Mouse (Mus musculus): ENCODE data around the gene Kif1bp.

Gene Kif1bp

GRCm38 (mm10) chr10:62557736-62558135 lies 20.5 kb downstream of the Kif1bp start:
- intact Hi-C loops (cut with DNase I) = no loop called here

DNA sequence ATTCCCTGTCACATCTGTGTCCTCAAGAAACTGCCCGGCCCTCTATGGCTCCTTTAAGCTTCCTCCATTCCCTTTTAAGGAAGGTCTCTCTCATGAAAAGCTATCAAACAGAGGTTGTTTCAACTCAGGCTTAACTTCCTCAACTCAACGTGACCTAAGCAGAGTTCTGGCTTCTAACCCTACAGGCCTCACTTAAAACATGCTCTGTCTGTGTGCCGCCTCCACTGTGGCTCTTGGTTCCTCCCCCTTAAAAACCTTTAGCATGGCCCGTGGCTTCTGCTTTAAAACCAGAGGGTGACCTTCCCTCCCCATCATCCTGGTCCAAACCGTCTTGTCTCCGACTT lies 21.7 kb downstream of the Kif1bp start:
- intact Hi-C loops (cut with DNase I) = no loop called here

DNA sequence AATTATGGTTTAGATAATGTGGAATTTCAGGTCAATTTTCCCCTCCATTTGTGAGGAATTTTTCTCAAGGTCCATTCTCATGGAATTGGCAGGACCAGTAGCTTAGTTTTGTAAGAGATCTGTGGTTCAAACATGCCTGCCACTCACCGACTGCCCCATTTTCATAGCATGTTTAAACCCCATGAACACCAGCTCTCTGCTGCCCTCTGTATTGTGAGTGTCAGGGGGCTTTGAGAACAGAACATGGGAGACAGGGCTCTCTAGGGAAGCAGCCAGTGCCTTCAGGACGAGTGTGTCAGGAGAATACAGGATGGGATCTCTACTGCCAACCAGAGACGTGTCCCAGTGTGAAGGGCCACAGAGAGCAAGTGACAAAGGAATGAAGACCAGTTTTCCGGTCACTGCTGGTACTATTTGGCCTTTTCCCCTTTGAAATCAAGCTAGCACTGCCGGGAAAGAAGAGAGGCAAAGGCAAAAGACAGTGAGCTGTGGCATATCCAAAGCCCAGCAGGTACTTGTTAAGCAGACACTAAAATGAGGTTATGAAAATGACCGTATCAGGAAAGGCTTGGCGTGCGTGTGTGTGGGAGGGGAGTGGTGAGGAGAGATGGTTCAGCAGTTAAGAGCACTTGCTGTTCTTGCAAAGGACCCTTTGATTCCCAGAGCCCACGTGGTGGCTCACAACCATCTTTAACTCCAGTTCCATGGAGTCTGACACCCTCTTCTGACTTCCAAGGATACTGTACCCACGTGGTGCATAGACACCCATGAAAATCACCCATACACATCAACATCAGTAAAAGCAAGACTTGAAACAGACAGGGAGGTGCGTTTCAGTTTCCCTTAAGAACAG lies 22.3 kb downstream of the Kif1bp start:
- intact Hi-C loops (cut with DNase I) = no loop called here

DNA sequence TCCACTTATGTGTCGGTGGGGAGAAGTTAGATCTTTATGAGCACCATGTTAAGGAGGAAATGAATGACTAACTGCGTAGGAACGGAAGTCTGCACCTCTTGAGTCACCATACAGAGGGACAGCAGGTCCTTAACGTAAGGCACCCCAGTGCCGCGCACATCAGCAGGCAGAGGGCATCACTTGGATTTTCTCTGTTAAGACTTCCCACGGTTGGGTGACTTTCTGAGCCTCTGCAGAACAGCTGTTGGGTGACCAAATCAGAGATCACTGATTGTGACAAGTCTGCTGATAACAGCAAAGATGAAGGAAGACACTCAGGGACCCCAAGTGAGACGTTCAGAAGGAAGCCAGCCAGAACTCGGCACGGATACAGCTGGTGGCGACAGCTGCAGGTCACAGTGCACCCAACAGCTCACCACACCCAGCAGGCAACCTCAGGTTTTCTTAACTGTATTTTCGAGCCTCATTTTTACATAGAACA lies 24.6 kb downstream of the Kif1bp start:
- intact Hi-C loops (cut with DNase I) = loop anchor here (1.0 kb wide), 1 partner anchor 56 kb away; no protein-coding TSS in a partner anchor

GRCm38 (mm10) chr10:62550787-62551300 lies 27.4 kb downstream of the Kif1bp start:
- intact Hi-C loops (cut with DNase I) = no loop called here

GRCm38 (mm10) chr10:62549523-62550166 lies 28.6 kb downstream of the Kif1bp start:
- intact Hi-C loops (cut with DNase I) = loop anchor here (2.0 kb wide), 1 partner anchor 49 kb away; no protein-coding TSS in a partner anchor

- intact Hi-C loops (cut with DNase I) = no loop called here
These were observed 31.8 kb downstream of the Kif1bp start for GRCm38 (mm10) chr10:62546441-62546840.

- intact Hi-C loops (cut with DNase I) = no loop called here
These were observed 32.5 kb downstream of the Kif1bp start for GRCm38 (mm10) chr10:62545759-62546158.

DNA sequence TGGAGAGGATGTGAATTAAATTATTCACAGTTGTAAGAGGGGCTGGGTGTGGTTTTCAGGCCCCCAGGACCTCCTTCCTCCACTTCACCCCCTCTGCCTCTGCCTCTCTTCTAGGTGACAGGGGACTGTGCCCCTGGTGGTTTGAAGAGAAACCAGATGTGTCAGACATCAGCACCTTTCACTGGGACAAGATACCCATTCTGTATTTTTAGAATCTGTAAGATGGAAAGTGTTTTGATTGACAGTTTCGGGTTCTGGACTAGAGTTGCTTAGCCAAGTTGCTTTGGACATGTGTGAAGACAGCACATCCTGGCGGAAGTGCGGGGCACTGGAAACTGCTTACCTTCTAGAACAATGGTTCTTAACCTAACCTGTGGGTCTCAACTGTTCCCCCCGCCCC lies 33.9 kb downstream of the Kif1bp start:
- intact Hi-C loops (cut with DNase I) = no loop called here

DNA sequence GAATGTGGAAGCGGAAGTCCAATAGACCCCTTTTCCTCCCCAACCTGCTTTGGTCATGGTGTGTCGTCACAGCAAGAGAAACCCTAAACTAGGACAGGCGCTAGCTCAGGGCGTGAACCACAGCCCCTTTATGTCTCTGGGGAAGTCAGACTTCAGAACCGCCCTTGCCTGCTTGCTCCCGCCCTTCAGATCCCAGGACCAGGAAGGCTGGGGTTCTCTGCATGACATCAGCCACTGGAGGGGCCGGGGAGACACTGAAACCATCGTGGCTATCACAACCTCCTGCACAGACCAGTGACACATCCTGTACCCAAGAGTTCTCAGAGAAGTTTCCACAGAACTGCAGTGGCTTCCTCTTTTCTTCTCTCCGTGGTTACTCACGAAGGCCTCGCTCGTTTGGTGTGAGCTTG lies 34.9 kb downstream of the Kif1bp start:
- intact Hi-C loops (cut with DNase I) = no loop called here

DNA sequence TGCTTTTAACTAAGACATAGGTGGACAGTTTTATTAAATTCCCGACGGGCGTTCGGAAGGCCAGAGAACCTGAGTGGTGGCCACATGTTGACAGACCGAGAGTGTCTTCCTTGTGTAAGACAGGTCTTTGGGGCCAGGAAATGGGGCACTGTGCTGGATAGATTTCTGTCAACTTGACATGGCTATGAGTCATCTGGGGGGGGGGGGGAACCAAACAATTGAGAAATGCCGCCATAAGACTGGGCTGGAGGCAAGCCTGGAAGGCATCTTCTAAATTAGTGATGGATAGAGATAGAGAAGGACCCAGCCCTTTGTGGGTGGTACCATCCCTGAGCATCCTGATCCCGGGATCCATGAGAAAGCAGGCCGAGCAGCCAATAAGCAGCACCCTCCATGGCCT lies 35.3 kb downstream of the Kif1bp start:
- intact Hi-C loops (cut with DNase I) = no loop called here

DNA sequence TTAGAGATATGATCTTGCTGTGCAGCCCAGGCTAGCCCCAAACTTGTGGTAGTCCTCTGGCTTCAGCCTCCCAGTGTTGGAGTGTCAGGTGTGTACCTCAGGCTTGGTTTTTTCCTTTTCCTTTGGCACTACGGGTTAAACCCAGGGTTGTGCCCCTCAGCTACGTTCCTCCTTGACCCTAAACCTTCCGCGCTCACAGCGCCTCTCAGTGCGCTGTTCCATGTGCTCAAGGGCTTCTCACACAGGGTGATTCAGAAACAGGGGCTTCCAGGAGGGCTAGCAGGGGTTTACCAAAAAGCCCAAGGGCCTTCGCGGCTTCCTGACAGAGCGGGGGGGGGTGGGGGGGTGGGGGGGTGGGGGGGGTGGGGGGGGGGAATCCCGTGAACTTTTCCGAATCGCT lies 35.8 kb downstream of the Kif1bp start:
- intact Hi-C loops (cut with DNase I) = no loop called here

GRCm38 (mm10) chr10:62541499-62541898 lies 36.8 kb downstream of the Kif1bp start:
- intact Hi-C loops (cut with DNase I) = no loop called here

DNA sequence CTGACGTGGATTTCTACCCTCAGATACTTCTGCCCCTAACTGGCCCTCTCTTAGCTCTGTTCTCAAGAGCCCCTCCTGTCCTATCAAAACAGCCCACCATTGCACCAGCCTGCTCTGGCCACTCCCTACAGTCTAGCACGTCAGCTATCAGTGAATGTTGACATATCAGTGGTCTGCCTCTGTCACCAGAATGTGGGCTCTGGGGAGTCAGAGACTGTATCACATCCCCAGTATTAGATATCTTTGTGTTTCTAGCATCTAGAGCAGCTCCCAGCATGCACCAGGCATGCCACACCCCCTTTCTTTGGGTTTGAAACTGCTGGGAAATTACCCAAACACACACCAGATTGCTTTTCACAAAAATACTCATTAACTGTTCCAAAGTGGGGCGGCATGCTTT lies 37.5 kb downstream of the Kif1bp start:
- intact Hi-C loops (cut with DNase I) = no loop called here

GRCm38 (mm10) chr10:62534509-62534908 lies 43.7 kb downstream of the Kif1bp start:
- intact Hi-C loops (cut with DNase I) = no loop called here

- intact Hi-C loops (cut with DNase I) = no loop called here
These were observed 45.4 kb downstream of the Kif1bp start for GRCm38 (mm10) chr10:62532832-62533231.

DNA sequence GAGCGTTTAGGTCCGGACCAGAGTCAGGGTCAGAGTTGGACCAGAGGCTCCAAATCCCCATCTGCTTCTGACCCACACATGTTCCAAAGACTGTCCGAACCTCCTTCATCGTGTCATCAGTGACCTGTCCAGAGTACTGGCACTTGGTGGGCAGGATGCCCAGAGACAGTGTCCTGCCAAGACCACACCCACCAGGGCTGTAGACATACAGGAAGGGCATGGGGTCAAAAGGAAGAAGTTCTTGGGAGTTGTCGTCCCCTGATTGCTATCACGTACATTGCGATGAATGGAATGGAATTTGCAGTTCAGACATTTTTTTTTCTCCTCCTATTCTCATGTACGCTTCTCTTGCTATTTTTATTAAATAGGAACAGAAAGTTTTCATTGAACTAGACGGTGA lies 48.1 kb downstream of the Kif1bp start:
- intact Hi-C loops (cut with DNase I) = no loop called here

DNA sequence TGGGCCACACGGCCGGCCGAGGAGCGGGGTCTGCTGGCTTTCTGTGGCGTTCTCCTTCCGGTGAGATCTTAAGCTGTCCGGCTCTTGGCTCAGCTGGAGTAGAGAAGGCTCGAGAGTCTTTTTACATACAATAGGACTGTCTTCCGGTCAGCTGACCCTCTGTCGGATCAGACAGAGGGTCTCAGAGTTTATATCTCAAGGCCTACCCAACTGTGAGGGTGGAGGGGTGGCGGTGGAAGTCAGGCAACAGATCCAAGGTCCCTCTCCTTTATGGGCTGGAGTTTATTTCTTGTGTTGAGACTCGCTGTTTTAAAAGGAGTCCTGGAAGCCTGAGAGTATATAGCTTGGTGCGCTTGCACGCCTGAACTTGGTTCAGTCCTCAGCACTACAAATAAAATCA lies 50.9 kb downstream of the Kif1bp start, which contains the start of gene Srgn:
TSS of gene Srgn (minus strand) at position 101 of the 400 bp plus-strand sequence.
- intact Hi-C loops (cut with DNase I) = no loop called here

DNA sequence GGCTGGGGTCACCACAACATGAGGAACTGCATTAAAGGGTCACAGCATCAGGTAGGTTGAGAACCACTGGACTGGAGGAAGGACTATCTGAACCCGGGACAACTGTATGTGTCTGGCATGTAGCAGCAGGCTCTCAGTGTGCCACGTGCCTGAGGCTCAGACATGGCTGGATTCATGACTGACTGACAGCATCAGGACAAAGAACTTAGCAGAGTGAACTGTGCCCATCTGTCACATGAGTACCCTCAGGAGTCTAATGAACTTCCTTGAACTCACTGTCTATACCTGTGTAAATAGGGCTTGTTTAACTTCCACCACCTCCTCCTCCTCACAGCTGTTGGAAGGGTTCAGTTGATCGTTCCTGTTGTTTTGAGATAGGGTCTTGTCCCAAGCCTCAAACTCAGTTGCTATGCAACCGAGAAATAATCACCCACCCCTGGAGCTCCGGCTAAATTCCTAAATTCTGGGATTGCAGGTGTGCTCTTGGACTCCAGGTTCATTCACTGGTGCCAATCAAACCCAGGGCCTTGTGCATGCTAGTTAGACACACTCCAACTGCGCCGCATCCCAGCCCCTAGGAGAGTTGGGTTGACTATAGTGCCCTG lies 55.8 kb downstream of the Kif1bp start:
- intact Hi-C loops (cut with DNase I) = no loop called here

- intact Hi-C loops (cut with DNase I) = no loop called here
These were observed 56.5 kb downstream of the Kif1bp start for GRCm38 (mm10) chr10:62521763-62522162.

- intact Hi-C loops (cut with DNase I) = no loop called here
These were observed 57.3 kb downstream of the Kif1bp start for GRCm38 (mm10) chr10:62520911-62521310.

DNA sequence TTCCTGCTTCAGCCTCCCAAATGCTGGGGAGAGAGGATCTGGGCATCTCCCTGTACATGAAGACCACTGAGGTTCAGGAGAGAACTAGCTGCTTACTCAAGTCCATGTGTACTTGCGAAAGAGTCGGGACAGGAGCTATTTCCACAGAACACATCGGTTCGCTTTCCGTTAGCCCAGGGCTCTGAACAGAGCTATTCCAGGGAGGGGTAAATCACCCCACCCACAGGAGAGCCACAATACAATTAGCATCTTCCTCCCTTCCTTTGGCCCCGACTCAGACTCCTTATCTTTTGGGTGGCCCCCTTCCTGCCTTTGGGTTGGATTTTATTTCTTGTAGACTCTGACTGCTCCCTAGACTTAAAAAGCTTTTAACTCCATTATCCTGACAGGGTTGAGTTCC lies 60.7 kb downstream of the Kif1bp start:
- intact Hi-C loops (cut with DNase I) = no loop called here

Measured in adrenal gland (tissue).